Mouse (Mus musculus) kidney, embryonic 15.5 days (tissue): ENCODE measurements around the gene Dkk2. TPM values are rescaled to one million over a fixed set of nuclear protein-coding genes. Genes with fewer than 3 reads are reported as not detected.
A peak's percentile ranks its signal among the peaks of the same experiment; 100 is the strongest.

Experiments used
- ATAC-seq: fragments of 200-750 bp; cut with Nextera tagmentation; replicated peaks from 2 replicates; pipeline ENCODE4 v1.8.0; 2017; ENCODE audit warnings: moderate TSS enrichment; ENCODE audit not compliant: low FRiP score
- H3K27ac ChIP-seq: fragments of 300-500 bp; sonication (generic); 2 replicates; pipeline ENCODE4 v1.5.1; 2015; ENCODE audit warnings: mild to moderate bottlenecking, inconsistent platforms
- H3K27me3 ChIP-seq: fragments of 300-500 bp; sonication (generic); 2 replicates; pipeline ENCODE4 v1.6.1; 2015; ENCODE audit warnings: inconsistent platforms
- H3K36me3 ChIP-seq: fragments of 300-500 bp; sonication (generic); 2 replicates; pipeline ENCODE4 v1.6.1; 2015; ENCODE audit warnings: inconsistent platforms
- H3K4me1 ChIP-seq: fragments of 300-500 bp; sonication (generic); 2 replicates; pipeline ENCODE4 v1.6.1; 2015; ENCODE audit warnings: inconsistent platforms
- H3K4me2 ChIP-seq: fragments of 300-500 bp; sonication (generic); 2 replicates; pipeline ENCODE4 v1.6.1; 2015; ENCODE audit warnings: moderate library complexity, mild to moderate bottlenecking, inconsistent platforms
- H3K4me3 ChIP-seq: fragments of 300-500 bp; sonication (generic); replicated peaks from 2 replicates; pipeline ENCODE4 v1.5.1; 2015; ENCODE audit warnings: mild to moderate bottlenecking, inconsistent platforms
- H3K9ac ChIP-seq: fragments of 300-500 bp; sonication (generic); 2 replicates; pipeline ENCODE4 v1.6.1; 2015; ENCODE audit warnings: mild to moderate bottlenecking, inconsistent platforms
- H3K9me3 ChIP-seq: fragments of 300-500 bp; sonication (generic); replicated peaks from 2 replicates; pipeline ENCODE4 v1.6.1; 2016; ENCODE audit warnings: inconsistent platforms
- WGBS: fragments of 180-500 bp; shearing (Covaris S2); methylation state at CpG from one replicate; pipeline ENCODE4 v1.1.7; 2015; ENCODE audit warnings: mixed read lengths; 5-methylcytosine and 5-hydroxymethylcytosine counted together
- polyA plus RNA-seq: library from polyadenylated mRNA; unstranded; fragments of >200 nt; fragmentation: Nextera tagmentation; extraction: Ambion mirVana; gene quantifications from 2 replicates; pipeline ENCODE4 v1.2.1, GENCODE M21; 2015

Dkk2 gene
- polyA plus RNA-seq, 1 experiment from 2014 or later, result 14.4 TPM

DNA sequence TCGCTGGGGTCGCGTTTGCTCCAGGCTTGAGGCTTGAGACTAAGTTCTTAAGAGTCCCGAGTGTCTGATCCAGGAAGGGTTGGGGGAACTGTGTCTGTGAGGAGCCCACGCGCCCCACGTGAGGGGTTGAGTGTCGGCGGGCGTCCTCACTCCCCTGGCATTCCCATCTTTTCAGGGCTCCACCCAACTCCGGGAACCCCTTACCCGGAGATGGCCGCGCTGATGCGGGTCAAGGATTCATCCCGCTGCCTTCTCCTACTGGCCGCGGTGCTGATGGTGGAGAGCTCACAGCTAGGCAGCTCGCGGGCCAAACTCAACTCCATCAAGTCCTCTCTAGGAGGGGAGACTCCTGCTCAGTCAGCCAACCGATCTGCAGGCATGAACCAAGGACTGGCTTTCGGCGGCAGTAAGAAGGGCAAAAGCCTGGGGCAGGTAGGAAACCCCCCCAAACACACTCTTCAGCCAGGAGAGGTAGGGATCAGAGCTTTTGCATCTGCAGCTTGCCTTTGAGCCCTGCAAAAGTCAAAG, 795 bp downstream of the Dkk2 start:
- H3K4me1 ChIP-seq, result peaks cover 38% of the 10 kb centered on the region
- no peaks in the 10 kb centered on the region for H3K36me3 ChIP-seq
- no peaks in the 10 kb centered on the region for H3K9me3 ChIP-seq
- peak overlapping the region; percentile 27; the same call in 1 of the 2 replicates for H3K27ac ChIP-seq
- peak overlapping the region; percentile 53 for H3K4me3 ChIP-seq
- peak overlapping the region; percentile 79 for H3K4me2 ChIP-seq
- ATAC-seq, result no peak
- H3K9ac ChIP-seq, result peak overlapping the region; percentile 29; the same call in 1 of the 2 replicates
- H3K27me3 ChIP-seq, result peaks cover 22% of the 10 kb centered on the region
- WGBS, result under 1% methylated on average over 23 of the region's 23 CpGs

DNA sequence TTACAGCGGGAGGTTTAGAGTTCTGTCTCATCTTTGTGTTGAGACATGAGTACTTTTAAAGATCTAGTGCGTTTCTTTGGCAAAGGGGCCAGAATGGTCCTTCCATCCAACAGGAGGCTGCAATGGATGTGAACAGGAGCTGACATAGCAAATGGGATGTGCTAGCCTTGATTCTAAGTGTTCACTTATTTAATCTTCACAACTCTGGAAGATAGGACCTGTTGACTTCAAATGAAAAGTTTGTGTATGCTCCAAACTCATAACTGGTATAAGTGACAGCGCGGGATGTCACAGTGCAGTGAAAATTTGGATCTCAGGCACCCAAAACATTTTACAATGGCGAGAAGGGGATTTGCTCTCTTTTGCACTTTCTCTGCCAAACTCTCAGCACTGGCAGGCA, 1.4 kb downstream of the Dkk2 start:
- Histone ChIP-seq H3K9me3 (no peaks in the 10 kb centered on the region), H3K9ac (0 out of 2 replicates have a peak overlapping the region, but pooled peaks have one; percentile 29), H3K4me1 (peaks cover 38% of the 10 kb centered on the region), H3K36me3 (no peaks in the 10 kb centered on the region), H3K27me3 (peaks cover 22% of the 10 kb centered on the region), H3K4me3 (peak overlapping the region; percentile 53), H3K27ac (no peak overlapping the region; the same call in 1 of the 2 replicates), H3K4me2 (peak overlapping the region; percentile 79)
- WGBS, result 28% methylated on average over 5 of the region's 5 CpGs
- ATAC-seq, result no peak

GRCm38 (mm10) chr3:132087011-132087486, 2.0 kb downstream of the Dkk2 start:
- Histone ChIP-seq H3K36me3 (no peaks in the 10 kb centered on the region), H3K9me3 (no peaks in the 10 kb centered on the region), H3K4me2 (peak overlapping the region; percentile 79), H3K4me1 (peaks cover 38% of the 10 kb centered on the region), H3K27ac (0 out of 2 replicates have a peak overlapping the region, but pooled peaks have one; percentile 34), H3K27me3 (peaks cover 22% of the 10 kb centered on the region), H3K4me3 (peak overlapping the region; percentile 53), H3K9ac (peak overlapping the region; percentile 35; the same call in 1 of the 2 replicates)
- ATAC-seq, result peak; percentile 73
- WGBS, result under 1% methylated on average over 21 of the region's 21 CpGs

- H3K27me3 ChIP-seq, result no peaks in the 10 kb centered on the region
- H3K27ac ChIP-seq, result no peak overlapping the region
- no peak for ATAC-seq
- WGBS, result 93% methylated on average over 3 of the region's 3 CpGs
- no peak overlapping the region for H3K9ac ChIP-seq
- no peak overlapping the region for H3K4me3 ChIP-seq
- H3K4me1 ChIP-seq, result no peaks in the 10 kb centered on the region
- H3K36me3 ChIP-seq, result no peaks in the 10 kb centered on the region
- H3K9me3 ChIP-seq, result no peaks in the 10 kb centered on the region
- no peak overlapping the region for H3K4me2 ChIP-seq
Observed at GRCm38 (mm10) chr3:132092983-132093382, 7.9 kb downstream of the Dkk2 start.

GRCm38 (mm10) chr3:132096296-132096695, 11.2 kb downstream of the Dkk2 start:
- Histone ChIP-seq H3K4me3 (no peak overlapping the region), H3K9me3 (no peaks in the 10 kb centered on the region), H3K36me3 (no peaks in the 10 kb centered on the region), H3K4me2 (no peak overlapping the region), H3K4me1 (no peaks in the 10 kb centered on the region), H3K27me3 (no peaks in the 10 kb centered on the region), H3K9ac (no peak overlapping the region), H3K27ac (no peak overlapping the region)
- no peak for ATAC-seq
- 59% methylated on average over 6 of the region's 6 CpGs for WGBS

DNA sequence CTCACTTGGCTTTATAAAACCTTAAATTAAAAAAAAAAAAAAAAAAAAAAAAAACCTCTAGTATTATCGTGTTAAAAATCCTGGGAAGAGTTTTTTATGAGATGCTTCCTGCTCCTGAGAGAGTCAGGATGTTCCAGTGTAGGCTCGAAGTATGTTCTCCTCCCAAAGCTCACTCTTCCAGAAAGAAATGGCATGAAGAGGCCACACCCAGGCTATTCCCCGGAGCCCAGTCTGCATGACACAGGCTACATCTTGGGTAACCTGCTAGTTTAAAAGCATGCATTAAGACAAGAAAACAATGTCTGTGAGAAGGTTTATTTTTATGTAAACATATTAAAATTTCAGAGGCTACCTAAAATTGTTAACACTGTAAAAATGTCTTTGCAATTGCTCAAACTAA, 15.7 kb downstream of the Dkk2 start:
- Histone ChIP-seq H3K9me3 (no peaks in the 10 kb centered on the region), H3K4me2 (no peak overlapping the region), H3K27me3 (no peaks in the 10 kb centered on the region; the same call in 1 of the 2 replicates), H3K27ac (no peak overlapping the region), H3K36me3 (no peaks in the 10 kb centered on the region), H3K4me1 (no peaks in the 10 kb centered on the region; the same call in 1 of the 2 replicates), H3K9ac (no peak overlapping the region), H3K4me3 (no peak overlapping the region)
- 50% methylated on average over 3 of the region's 3 CpGs for WGBS
- ATAC-seq, result no peak

DNA sequence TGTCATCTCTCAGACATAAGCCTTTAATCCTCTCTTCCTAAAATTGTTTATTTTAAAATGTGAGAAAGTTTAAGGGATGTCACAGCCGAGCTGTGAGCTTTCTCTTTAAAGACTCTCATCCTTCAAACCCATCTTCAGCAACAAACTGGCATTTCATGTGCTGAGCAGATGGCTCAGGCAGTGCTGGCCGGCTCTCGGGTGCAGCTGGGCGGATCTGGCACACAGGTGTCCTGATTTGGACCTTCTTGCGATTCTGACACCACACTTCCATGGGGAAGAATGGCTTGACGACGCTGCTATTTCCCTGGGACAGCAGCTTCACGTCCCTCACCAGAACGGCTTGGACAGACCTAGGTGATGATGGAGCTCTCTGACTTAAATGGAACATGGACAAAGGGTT, 17.9 kb downstream of the Dkk2 start:
- H3K4me3 ChIP-seq, result no peak overlapping the region
- H3K27ac ChIP-seq, result no peak overlapping the region
- ATAC-seq, result no peak
- H3K4me1 ChIP-seq, result no peaks in the 10 kb centered on the region; the same call in 1 of the 2 replicates
- 51% methylated on average over 9 of the region's 9 CpGs for WGBS
- H3K4me2 ChIP-seq, result no peak overlapping the region
- H3K9ac ChIP-seq, result no peak overlapping the region
- H3K36me3 ChIP-seq, result no peaks in the 10 kb centered on the region
- H3K27me3 ChIP-seq, result no peaks in the 10 kb centered on the region; the same call in 1 of the 2 replicates
- no peaks in the 10 kb centered on the region for H3K9me3 ChIP-seq

DNA sequence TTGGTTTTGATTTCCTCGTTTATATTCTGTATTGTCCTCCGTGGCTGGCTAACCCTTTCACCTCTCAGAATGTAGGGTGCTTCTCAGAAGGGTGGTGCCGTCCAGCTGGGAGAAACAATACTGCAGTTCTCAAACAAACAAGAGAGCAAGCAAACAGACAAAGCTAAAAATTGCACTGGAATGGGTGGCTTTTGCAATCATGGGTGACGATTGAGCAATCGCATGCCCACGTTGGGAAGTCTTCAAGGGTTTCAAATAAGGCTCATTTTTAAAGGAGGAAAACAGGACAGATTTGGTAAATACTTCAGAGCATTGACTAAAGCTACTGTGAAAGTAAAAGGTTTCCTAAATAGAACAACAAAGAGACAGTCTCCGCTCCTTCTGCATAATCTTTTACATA, 18.4 kb downstream of the Dkk2 start:
- Histone ChIP-seq H3K27me3 (no peaks in the 10 kb centered on the region; the same call in 1 of the 2 replicates), H3K4me2 (no peak overlapping the region), H3K9me3 (no peaks in the 10 kb centered on the region), H3K36me3 (no peaks in the 10 kb centered on the region), H3K4me3 (no peak overlapping the region), H3K4me1 (no peaks in the 10 kb centered on the region; the same call in 1 of the 2 replicates), H3K9ac (no peak overlapping the region), H3K27ac (no peak overlapping the region)
- ATAC-seq, result no peak
- WGBS, result 62% methylated on average over 7 of the region's 7 CpGs

DNA sequence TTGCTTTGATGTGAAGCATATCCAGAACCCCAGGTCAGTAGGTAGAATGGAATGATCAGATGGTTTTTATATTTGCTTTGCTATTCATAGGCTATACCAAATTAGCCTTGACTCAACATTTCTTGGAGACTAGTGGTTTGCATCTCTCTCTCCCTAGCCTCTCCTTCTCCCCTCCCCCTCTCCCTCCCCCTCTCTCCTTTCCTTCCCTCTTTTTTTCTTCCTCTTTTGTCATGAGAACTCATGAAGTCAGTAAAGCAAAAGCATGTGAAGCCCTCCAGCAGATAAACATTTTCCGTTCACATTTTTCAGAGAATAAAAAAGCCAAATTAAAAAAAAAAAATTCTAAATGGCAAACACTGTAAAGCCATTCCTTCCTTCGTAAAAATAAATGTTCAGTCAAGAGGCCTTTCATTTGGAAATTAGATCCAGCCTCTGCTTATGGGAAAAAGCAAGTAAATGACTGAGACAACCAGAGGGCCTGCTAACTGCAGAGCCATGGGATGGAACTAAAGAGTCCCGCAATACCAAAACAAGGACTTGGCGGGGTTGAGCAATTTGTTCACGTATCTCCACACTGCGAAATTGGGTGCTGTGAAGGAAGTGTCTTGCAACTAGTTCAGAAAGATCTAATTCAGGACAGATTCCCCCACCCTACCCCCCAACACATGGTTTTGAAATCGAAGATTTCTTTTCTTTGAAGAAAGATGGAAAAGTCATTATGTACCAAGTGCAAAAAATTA, 30.9 kb downstream of the Dkk2 start:
- no peaks in the 10 kb centered on the region for H3K4me1 ChIP-seq
- ATAC-seq, result no peak
- H3K36me3 ChIP-seq, result no peaks in the 10 kb centered on the region
- no peaks in the 10 kb centered on the region for H3K9me3 ChIP-seq
- H3K4me2 ChIP-seq, result no peak overlapping the region
- H3K4me3 ChIP-seq, result no peak overlapping the region
- H3K27me3 ChIP-seq, result no peaks in the 10 kb centered on the region
- WGBS, result 83% methylated on average over 7 of the region's 7 CpGs
- H3K27ac ChIP-seq, result no peak overlapping the region
- no peak overlapping the region for H3K9ac ChIP-seq

DNA sequence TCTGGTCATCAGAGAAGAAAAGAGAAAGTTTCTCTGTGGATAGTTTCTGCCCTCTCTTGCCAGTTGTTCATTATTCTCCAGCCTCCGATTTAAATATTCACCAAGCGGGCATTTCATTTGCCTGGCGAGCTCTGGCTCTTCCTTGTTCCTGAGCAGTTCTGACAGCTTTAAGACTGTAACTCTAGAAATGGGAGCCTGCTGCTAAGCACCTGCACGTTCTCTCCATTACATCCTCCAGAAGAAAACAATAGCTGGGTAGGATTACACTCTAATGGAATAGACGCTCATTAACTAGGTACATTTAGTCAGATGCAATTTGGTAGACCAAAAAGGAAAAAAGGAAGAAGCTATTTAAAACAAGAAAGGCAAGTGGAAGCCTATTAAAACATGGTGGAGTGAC, 36.3 kb downstream of the Dkk2 start:
- no peak overlapping the region for H3K4me3 ChIP-seq
- no peak overlapping the region for H3K9ac ChIP-seq
- no peaks in the 10 kb centered on the region for H3K9me3 ChIP-seq
- 31% methylated on average over 5 of the region's 5 CpGs for WGBS
- peak; percentile 83 for ATAC-seq
- H3K36me3 ChIP-seq, result no peaks in the 10 kb centered on the region
- no peak overlapping the region for H3K27ac ChIP-seq
- H3K27me3 ChIP-seq, result no peaks in the 10 kb centered on the region
- no peak overlapping the region for H3K4me2 ChIP-seq
- no peaks in the 10 kb centered on the region for H3K4me1 ChIP-seq

- Histone ChIP-seq H3K4me2 (no peak overlapping the region), H3K27ac (no peak overlapping the region), H3K4me3 (no peak overlapping the region), H3K36me3 (no peaks in the 10 kb centered on the region), H3K9me3 (no peaks in the 10 kb centered on the region), H3K9ac (no peak overlapping the region), H3K27me3 (no peaks in the 10 kb centered on the region), H3K4me1 (no peaks in the 10 kb centered on the region)
- no peak for ATAC-seq
- WGBS, result 21% methylated on average over 4 of the region's 4 CpGs
Observed at GRCm38 (mm10) chr3:132122581-132122980, 37.5 kb downstream of the Dkk2 start.

- Histone ChIP-seq H3K27me3 (no peaks in the 10 kb centered on the region), H3K4me3 (no peak overlapping the region), H3K27ac (no peak overlapping the region), H3K4me2 (no peak overlapping the region), H3K36me3 (no peaks in the 10 kb centered on the region), H3K4me1 (no peaks in the 10 kb centered on the region), H3K9ac (no peak overlapping the region), H3K9me3 (no peaks in the 10 kb centered on the region)
- WGBS, result 82% methylated on average over 8 of the region's 8 CpGs
- no peak for ATAC-seq
Observed at GRCm38 (mm10) chr3:132125227-132125740, 40.2 kb downstream of the Dkk2 start.
